Mouse (Mus musculus): ENCODE data around the gene Lmln. TPM values are rescaled to one million over a fixed set of nuclear protein-coding genes. Genes with fewer than 3 reads are reported as not detected.

The Lmln gene
- polyA plus RNA-seq, 1 experiment from 2014 or later = 3.7 TPM

DNA sequence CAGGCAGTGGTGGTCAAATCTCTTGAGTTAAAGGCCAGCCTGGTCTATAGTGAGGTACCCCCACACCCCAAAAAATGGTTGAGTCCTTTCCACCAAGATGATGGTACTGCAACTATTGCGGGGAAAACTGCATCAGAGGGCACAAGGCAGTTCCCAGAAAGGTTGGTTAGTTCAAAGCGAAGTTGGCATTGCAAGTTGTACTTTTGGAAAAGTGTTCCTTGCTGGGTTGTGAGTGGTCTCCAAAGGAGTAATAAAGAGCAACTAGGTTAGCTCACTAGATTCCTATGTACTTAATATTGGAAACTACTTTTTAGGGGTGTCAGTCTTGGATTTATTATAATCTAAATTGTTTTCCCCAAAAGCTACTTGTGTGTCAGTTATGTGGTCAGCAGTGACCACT is 1.4 kb upstream of the Lmln start:
- Histone ChIP-seq H3K27me3 (no peaks in the 10 kb centered on the region), H3K4me2 (no peak overlapping the region), H3K36me3 (peaks cover 32% of the 10 kb centered on the region), H3K9ac (no peak overlapping the region), H3K4me1 (replicated peaks) (peaks cover 49% of the 10 kb centered on the region), H3K9me3 (no peaks in the 10 kb centered on the region), H3K27ac (replicated peaks) (no peak overlapping the region), H3K4me3 (no peak overlapping the region)
- WGBS = 79% methylated on average over 2 of the region's 2 CpGs
- ATAC-seq (ENCODE audit: low read depth) = no peak

DNA sequence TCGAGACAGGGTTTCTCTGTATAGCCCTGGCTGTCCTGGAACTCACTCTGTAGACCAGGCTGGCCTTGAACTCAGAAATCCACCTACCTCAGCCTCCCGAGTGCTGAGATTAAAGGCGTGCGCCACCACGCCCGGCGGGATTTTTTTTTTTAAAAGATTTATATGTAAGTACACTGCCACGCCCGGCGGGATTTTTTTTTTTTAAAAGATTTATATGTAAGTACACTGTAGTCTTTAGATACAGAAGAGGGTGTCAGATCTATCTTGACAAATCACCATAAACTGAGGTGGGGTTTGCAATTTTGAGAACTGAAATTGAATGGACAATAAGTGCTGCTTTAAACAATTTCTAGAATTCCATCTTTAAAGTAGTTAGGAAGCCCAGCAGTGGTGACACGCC is 921 bp upstream of the Lmln start:
- H3K9ac ChIP-seq = peak overlapping the region; percentile 89; the same call in 1 of the 2 replicates
- H3K27ac ChIP-seq (replicated peaks) = peak overlapping the region; percentile 86
- 50% methylated on average over 11 of the region's 11 CpGs for WGBS
- peaks cover 32% of the 10 kb centered on the region for H3K36me3 ChIP-seq
- H3K4me1 ChIP-seq (replicated peaks) = peaks cover 49% of the 10 kb centered on the region
- peak overlapping the region; percentile 78; the same call in 1 of the 2 replicates for H3K4me3 ChIP-seq
- H3K27me3 ChIP-seq = no peaks in the 10 kb centered on the region
- H3K9me3 ChIP-seq = no peaks in the 10 kb centered on the region
- no peak for ATAC-seq (ENCODE audit: low read depth)
- H3K4me2 ChIP-seq = peak overlapping the region; percentile 85

GRCm38 (mm10) chr16:33062682-33063131 is 386 bp downstream of the Lmln start:
- Histone ChIP-seq H3K27ac (replicated peaks) (peak overlapping the region; percentile 86), H3K9ac (peak overlapping the region; percentile 89), H3K36me3 (peaks cover 39% of the 10 kb centered on the region), H3K9me3 (no peaks in the 10 kb centered on the region), H3K4me3 (peak overlapping the region; percentile 78), H3K4me1 (replicated peaks) (peaks cover 42% of the 10 kb centered on the region), H3K27me3 (no peaks in the 10 kb centered on the region), H3K4me2 (peak overlapping the region; percentile 85)
- under 1% methylated on average over 35 of the region's 35 CpGs for WGBS
- ATAC-seq (ENCODE audit: low read depth) = no peak; the same call in 1 of the 2 replicates

DNA sequence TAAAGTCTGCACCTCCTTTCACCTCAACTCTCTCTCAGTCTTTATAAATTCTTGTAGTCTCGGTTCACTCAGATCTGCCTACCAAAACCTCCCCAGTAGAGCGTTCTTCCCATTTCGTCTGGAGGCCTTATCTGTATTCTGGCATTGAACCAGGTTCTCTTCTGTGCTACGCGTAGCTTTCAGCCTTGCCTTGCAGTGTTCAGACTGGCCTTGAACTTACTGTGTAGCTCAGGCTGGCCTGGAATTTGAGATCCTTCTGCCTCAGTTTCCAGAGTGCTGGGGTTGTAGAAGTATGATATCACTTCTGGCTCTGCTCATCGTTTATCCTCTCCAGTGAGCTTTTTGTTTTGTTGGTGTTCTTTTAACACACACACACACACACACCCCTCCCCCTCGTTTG is 946 bp downstream of the Lmln start:
- Histone ChIP-seq H3K27me3 (no peaks in the 10 kb centered on the region), H3K36me3 (peaks cover 35% of the 10 kb centered on the region), H3K9me3 (no peaks in the 10 kb centered on the region), H3K4me2 (peak overlapping the region; percentile 85), H3K9ac (peak overlapping the region; percentile 89), H3K27ac (replicated peaks) (no peak overlapping the region), H3K4me1 (replicated peaks) (peaks cover 36% of the 10 kb centered on the region), H3K4me3 (peak overlapping the region; percentile 78)
- no peak for ATAC-seq (ENCODE audit: low read depth)
- WGBS = 22% methylated on average over 7 of the region's 7 CpGs

DNA sequence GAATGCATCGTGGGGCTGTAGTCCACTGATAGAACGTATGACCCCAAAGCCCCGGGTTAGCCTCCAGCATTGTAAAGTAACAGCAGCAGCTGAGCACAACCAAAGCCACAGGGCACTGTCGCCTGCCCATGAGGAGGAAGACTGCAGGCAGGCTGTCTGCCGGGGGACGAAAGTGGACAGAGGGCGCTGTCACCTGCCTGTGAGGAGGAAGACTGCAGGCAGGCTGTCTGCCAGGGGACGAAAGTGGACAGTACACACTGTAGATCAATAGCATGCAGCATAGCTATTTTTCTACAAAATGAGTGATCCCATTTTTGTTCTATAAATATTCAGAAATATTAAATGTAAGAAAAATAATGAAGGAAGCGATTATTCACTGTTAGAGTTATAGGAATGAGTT is 2.3 kb downstream of the Lmln start:
- Histone ChIP-seq H3K4me1 (replicated peaks) (peaks cover 24% of the 10 kb centered on the region), H3K9me3 (no peaks in the 10 kb centered on the region), H3K4me2 (no peak overlapping the region), H3K36me3 (peaks cover 22% of the 10 kb centered on the region), H3K27me3 (no peaks in the 10 kb centered on the region), H3K4me3 (no peak overlapping the region), H3K27ac (replicated peaks) (no peak overlapping the region), H3K9ac (no peak overlapping the region)
- ATAC-seq (ENCODE audit: low read depth) = no peak
- WGBS = 72% methylated on average over 9 of the region's 9 CpGs

DNA sequence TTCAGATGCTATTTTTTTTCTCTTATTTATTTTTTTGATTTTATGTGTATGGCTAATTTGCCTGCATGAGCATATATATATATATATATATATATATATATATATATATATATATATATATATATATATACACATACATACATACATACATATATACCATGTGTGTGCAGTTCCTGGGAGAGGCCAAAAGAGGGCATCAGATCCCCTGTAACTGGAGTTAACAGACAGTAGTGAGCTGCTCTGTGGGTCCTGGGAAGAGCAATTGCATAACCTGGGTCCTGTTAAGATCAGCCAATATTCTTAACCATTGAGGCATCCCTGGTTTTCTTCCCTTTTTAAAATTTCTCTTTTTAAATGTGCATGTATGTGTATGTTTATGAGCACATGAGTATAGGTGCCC is 8.6 kb downstream of the Lmln start:
- no peak for ATAC-seq (ENCODE audit: low read depth)
- H3K4me2 ChIP-seq = no peak overlapping the region
- no peaks in the 10 kb centered on the region for H3K4me1 ChIP-seq (replicated peaks)
- no peak overlapping the region for H3K27ac ChIP-seq (replicated peaks)
- no peaks in the 10 kb centered on the region for H3K9me3 ChIP-seq
- no peak overlapping the region for H3K9ac ChIP-seq
- no peaks in the 10 kb centered on the region for H3K27me3 ChIP-seq
- H3K4me3 ChIP-seq = no peak overlapping the region
- H3K36me3 ChIP-seq = peaks cover 52% of the 10 kb centered on the region

DNA sequence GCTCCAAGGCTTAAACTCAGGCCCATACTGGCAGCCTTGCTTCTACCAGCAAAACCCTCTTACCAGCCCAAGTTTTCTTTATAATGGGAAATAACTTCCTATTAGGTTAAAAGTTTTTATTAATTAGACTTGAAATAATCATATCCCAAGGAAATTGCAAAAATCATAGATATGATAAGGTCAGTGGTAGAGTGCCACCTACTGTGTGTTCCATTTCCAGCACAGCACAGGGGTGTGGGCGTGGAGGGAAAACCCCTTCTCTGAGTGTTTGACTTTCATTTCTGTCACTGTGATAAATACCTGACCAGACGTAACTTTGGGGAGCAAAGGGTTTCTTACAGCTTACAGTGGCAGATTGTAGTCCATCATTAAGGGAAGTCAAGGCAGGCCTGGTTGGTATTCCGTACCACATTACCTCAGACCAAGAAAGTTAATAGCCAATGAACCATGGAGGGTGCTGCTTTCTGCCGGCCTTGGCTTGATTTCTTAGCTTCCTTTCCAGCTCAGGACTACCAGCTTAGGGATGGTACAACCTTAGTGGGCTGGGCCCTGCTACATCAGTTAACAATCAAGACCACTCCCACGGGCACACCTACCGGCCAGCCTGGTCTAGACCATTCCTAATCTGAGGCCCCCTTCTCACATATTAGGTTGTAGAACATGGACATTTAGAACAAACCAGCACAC is 10.7 kb downstream of the Lmln start:
- no peak overlapping the region for H3K9ac ChIP-seq
- H3K36me3 ChIP-seq = peaks cover 52% of the 10 kb centered on the region
- ATAC-seq (ENCODE audit: low read depth) = no peak
- no peaks in the 10 kb centered on the region for H3K9me3 ChIP-seq
- no peaks in the 10 kb centered on the region for H3K4me1 ChIP-seq (replicated peaks)
- no peak overlapping the region for H3K27ac ChIP-seq (replicated peaks)
- no peaks in the 10 kb centered on the region for H3K27me3 ChIP-seq
- 86% methylated on average over 6 of the region's 6 CpGs for WGBS
- H3K4me2 ChIP-seq = no peak overlapping the region
- H3K4me3 ChIP-seq = no peak overlapping the region

DNA sequence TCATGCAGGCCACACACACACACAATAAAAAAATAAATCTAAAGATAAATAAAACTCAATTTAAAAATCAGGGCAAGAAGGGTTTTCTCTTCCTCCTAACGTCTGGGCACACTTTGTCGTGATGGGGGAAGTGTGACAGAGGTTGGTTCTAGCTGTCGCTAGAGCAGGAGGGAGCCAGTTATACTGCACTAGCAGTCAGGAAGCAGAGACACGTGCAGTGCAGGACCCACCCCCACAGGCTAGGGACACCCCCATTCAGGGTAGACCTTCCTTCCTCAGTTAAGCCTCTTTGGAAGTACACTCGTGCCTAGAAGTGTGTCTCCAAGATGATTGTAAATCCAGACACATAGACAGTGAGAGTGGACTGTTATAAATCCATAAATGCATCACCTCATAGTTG is 12.6 kb downstream of the Lmln start:
- no peak for ATAC-seq (ENCODE audit: low read depth)
- H3K4me1 ChIP-seq (replicated peaks) = no peaks in the 10 kb centered on the region
- no peak overlapping the region for H3K27ac ChIP-seq (replicated peaks)
- H3K4me3 ChIP-seq = no peak overlapping the region
- H3K4me2 ChIP-seq = no peak overlapping the region
- no peaks in the 10 kb centered on the region for H3K27me3 ChIP-seq
- peaks cover 54% of the 10 kb centered on the region for H3K36me3 ChIP-seq
- no peak overlapping the region for H3K9ac ChIP-seq
- 82% methylated on average over 5 of the region's 5 CpGs for WGBS
- H3K9me3 ChIP-seq = no peaks in the 10 kb centered on the region

- Histone ChIP-seq H3K9ac (no peak overlapping the region), H3K9me3 (no peaks in the 10 kb centered on the region), H3K4me3 (no peak overlapping the region), H3K27ac (replicated peaks) (no peak overlapping the region), H3K27me3 (no peaks in the 10 kb centered on the region), H3K4me2 (no peak overlapping the region), H3K4me1 (replicated peaks) (no peaks in the 10 kb centered on the region), H3K36me3 (peaks cover 47% of the 10 kb centered on the region)
- 60% methylated on average over 6 of the region's 6 CpGs for WGBS
- no peak for ATAC-seq (ENCODE audit: low read depth)
Measured at GRCm38 (mm10) chr16:33076078-33076477, 13.8 kb downstream of the Lmln start.

- Histone ChIP-seq H3K4me3 (no peak overlapping the region), H3K27ac (replicated peaks) (no peak overlapping the region), H3K9ac (no peak overlapping the region), H3K27me3 (no peaks in the 10 kb centered on the region), H3K4me1 (replicated peaks) (no peaks in the 10 kb centered on the region), H3K9me3 (no peaks in the 10 kb centered on the region), H3K4me2 (no peak overlapping the region), H3K36me3 (peaks cover 48% of the 10 kb centered on the region)
- 93% methylated on average over 5 of the region's 5 CpGs for WGBS
- no peak for ATAC-seq (ENCODE audit: low read depth)
Measured at GRCm38 (mm10) chr16:33077069-33077627, 14.8 kb downstream of the Lmln start.

DNA sequence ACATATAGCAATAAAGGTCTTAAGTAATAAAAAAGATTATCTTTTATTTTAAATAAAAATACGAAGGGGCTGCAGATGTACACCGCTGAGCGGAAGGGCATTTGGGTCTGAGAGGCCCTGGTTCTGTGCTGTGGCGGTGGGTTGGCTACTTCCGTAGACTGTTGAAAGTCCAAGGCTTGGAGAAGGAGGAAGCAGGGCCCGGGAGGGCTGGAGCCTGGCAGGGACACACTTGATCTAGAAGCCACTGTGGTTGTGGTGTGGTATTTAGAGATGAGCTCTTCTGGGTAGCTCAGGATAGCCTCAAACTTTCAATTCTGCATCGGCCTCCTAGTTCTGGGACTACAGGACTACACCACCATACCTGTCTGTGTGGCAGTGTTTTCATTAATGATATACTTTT is 17.7 kb downstream of the Lmln start:
- H3K4me2 ChIP-seq = no peak overlapping the region
- no peaks in the 10 kb centered on the region for H3K4me1 ChIP-seq (replicated peaks)
- H3K36me3 ChIP-seq = peaks cover 43% of the 10 kb centered on the region
- no peak overlapping the region for H3K9ac ChIP-seq
- no peak overlapping the region for H3K4me3 ChIP-seq
- no peak overlapping the region for H3K27ac ChIP-seq (replicated peaks)
- H3K27me3 ChIP-seq = no peaks in the 10 kb centered on the region
- 95% methylated on average over 7 of the region's 7 CpGs for WGBS
- H3K9me3 ChIP-seq = no peaks in the 10 kb centered on the region
- no peak for ATAC-seq (ENCODE audit: low read depth)

DNA sequence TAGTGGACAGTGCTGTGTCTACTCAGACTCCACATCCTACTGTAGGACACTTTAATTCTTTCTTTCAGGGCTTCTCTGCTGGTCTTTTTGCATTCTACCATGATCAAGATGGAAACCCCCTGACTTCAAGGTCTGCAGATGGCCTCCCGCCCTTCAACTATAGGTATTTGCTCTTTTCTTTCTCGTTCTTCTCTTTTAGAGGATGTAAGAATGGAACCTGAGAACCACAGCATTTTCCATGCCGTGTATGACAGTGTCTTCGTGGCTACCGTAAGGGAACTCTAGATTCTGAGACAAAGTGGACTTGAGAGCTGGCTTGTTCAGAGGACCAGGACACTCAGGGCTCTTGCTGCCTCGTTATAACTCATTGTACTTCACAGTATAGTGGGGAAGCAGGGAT is 20.6 kb downstream of the Lmln start:
- no peaks in the 10 kb centered on the region for H3K4me1 ChIP-seq (replicated peaks)
- no peak overlapping the region for H3K27ac ChIP-seq (replicated peaks)
- no peak overlapping the region for H3K4me3 ChIP-seq
- H3K27me3 ChIP-seq = no peaks in the 10 kb centered on the region
- H3K9me3 ChIP-seq = no peaks in the 10 kb centered on the region
- H3K4me2 ChIP-seq = no peak overlapping the region
- WGBS = 93% methylated on average over 6 of the region's 6 CpGs
- no peak overlapping the region for H3K9ac ChIP-seq
- peaks cover 27% of the 10 kb centered on the region for H3K36me3 ChIP-seq
- ATAC-seq (ENCODE audit: low read depth) = no peak

DNA sequence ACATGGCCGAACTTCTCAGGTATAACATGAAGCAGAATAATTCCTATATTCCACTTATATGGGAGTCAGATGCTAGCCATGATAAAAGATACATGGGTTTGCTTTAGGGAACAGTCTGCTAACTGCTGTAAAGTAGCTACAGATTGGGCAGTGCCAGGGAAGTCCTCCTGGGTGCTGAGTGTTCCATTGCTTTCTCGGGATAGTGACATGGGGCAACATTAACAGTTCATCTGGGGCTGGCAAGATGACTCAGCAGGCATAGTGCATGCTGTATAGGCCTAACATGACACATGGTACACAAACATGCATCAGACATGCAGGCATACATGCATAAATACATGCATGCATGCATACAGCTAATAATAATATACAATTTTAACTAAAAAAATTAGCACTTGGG is 21.7 kb downstream of the Lmln start:
- 87% methylated on average over 2 of the region's 2 CpGs for WGBS
- Histone ChIP-seq H3K4me3 (no peak overlapping the region), H3K27ac (replicated peaks) (no peak overlapping the region), H3K9me3 (no peaks in the 10 kb centered on the region), H3K36me3 (peaks cover 24% of the 10 kb centered on the region), H3K4me1 (replicated peaks) (no peaks in the 10 kb centered on the region), H3K4me2 (no peak overlapping the region), H3K27me3 (no peaks in the 10 kb centered on the region), H3K9ac (no peak overlapping the region)
- no peak for ATAC-seq (ENCODE audit: low read depth)
